Mouse (Mus musculus) heart, postnatal 0 days (tissue): ENCODE data around the gene Syngr1.

Source experiments
- CTCF ChIP-seq: IDR thresholded peaks from 2 replicates; pipeline ENCODE4 v1.5.1; 2016; ENCODE audit warnings: antibody characterized with exemption, control low read depth, low read depth
- EP300 ChIP-seq: IDR thresholded peaks from 2 replicates; pipeline ENCODE4 v1.6.1; 2016; ENCODE audit warnings: antibody characterized with exemption, low read depth

DNA sequence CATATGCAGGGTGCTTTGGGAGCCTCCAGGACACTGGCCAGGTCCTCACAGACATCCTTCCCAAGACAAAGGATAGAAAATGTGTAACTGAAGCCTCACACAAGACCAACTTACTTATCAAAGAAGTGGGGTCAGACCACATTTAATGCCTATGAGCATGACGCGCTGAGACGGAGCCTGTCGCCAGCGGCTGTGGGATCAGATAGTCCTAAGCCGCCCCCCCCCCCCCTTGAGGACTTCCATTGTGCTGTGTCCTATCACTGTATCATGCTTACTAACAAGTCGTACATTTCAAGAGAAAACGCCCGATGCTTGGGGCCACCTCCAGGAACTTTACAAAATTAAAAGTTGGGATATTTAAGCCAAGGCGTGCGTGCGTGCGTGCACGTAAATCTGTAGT is 56.0 kb downstream of the Syngr1 start:
- TF ChIP-seq CTCF (no peak), EP300 (no peak)
